In genomic region chr15:36865332-36865731, GRCm38 (mm10) we compare ENCODE assay signal across 18 mouse cellular contexts.
DNase-seq lines count a peak whose midpoint lies in the region; ATAC-seq and TF ChIP-seq lines count a peak whose summit lies in the region.
"Had no signal": no experiment of that assay in that cellular context is flagged by ENCODE, and none has a peak within 500 bp of the region (broad histone marks: within the 10 kb centered on the region; RNA-seq: fewer than 3 reads in every experiment).

No protein-coding gene starts in this region.

- no peaks in the 10 kb centered on the region for H3K79me2 ChIP-seq in C2C12 (ENCODE audit: control insufficient read depth, insufficient read depth)

- no peaks in the 10 kb centered on the region for H3K4me1 ChIP-seq in forebrain, embryonic 14.5 days (ENCODE audit: control insufficient read depth, insufficient read depth, low read length)
- H3K4me1 ChIP-seq: forebrain, embryonic 13.5 days; hindbrain, embryonic 13.5 days had no signal

- no peak for TF ChIP-seq CTCF in C2C12 (IDR thresholded peaks at IDR 0.05; ENCODE audit: control insufficient read depth, insufficient read depth, insufficient read length)

- no peak overlapping the region for H3K27ac ChIP-seq in forebrain, embryonic 14.5 days (ENCODE audit: low read depth, low read length)
- H3K27ac ChIP-seq: forebrain, embryonic 13.5 days; gastrocnemius, adult 2 months; hindbrain, embryonic 13.5 days; kidney, embryonic 15.5 days; liver, embryonic 12.5 days; macrophage had no signal

- ATAC-seq in activated CD4-positive, CD25-positive, alpha-beta regulatory T cell, adult 4 months = peak; percentile 43
- peak; percentile 53 for ATAC-seq in megakaryocyte progenitor cell, adult 5-6 weeks (replicated peaks; ENCODE audit: poor library complexity)
- ATAC-seq in forebrain, embryonic 14.5 days = no peak
- ATAC-seq: forebrain, embryonic 13.5 days; intestine, embryonic 16.5 days; liver, embryonic 12.5 days had no signal

- no peak overlapping the region for H3K4me3 ChIP-seq in C2C12 (ENCODE audit: insufficient read depth, poor library complexity, severe bottlenecking)
- H3K4me3 ChIP-seq in forebrain, embryonic 14.5 days (ENCODE audit: low read depth, low read length) = no peak overlapping the region
- H3K4me3 ChIP-seq: forebrain, embryonic 13.5 days; gastrocnemius, adult 2 months; hindbrain, embryonic 13.5 days; kidney, embryonic 15.5 days; liver, embryonic 12.5 days had no signal

- H3ac ChIP-seq in C2C12 (ENCODE audit: control insufficient read depth, insufficient read length, low read depth) = no peak overlapping the region

- no peaks in the 10 kb centered on the region for H3K36me3 ChIP-seq in C2C12 (ENCODE audit: control insufficient read depth, insufficient read depth)
- no peaks in the 10 kb centered on the region for H3K36me3 ChIP-seq in forebrain, embryonic 14.5 days (ENCODE audit: control insufficient read depth, insufficient read depth, low read length)
- H3K36me3 ChIP-seq: hindbrain, embryonic 13.5 days; kidney, embryonic 15.5 days; liver, embryonic 12.5 days had no signal

- H3K9me3 ChIP-seq in forebrain, embryonic 14.5 days (replicated peaks; ENCODE audit: control insufficient read depth, low read length) = no peaks in the 10 kb centered on the region
- H3K9me3 ChIP-seq: forebrain, embryonic 13.5 days; hindbrain, embryonic 13.5 days; kidney, embryonic 15.5 days; liver, embryonic 12.5 days had no signal

- no peaks in the 10 kb centered on the region for H3K27me3 ChIP-seq in C2C12 (ENCODE audit: control insufficient read depth, insufficient read depth, insufficient read length)
- H3K27me3 ChIP-seq in forebrain, embryonic 14.5 days (replicated peaks; ENCODE audit: control insufficient read depth, insufficient read depth, low read length) = no peaks in the 10 kb centered on the region
- H3K27me3 ChIP-seq: forebrain, embryonic 13.5 days; hindbrain, embryonic 13.5 days; kidney, embryonic 15.5 days; liver, embryonic 12.5 days had no signal

- H3K79me3 ChIP-seq in C2C12 (ENCODE audit: low read depth) = no peaks in the 10 kb centered on the region

- H3K9ac ChIP-seq in forebrain, embryonic 14.5 days (ENCODE audit: low read length) = no peak overlapping the region
- H3K9ac ChIP-seq: forebrain, embryonic 13.5 days; hindbrain, embryonic 13.5 days; kidney, embryonic 15.5 days; liver, embryonic 12.5 days had no signal

- 73% methylated on average over 3 of the region's 3 CpGs for WGBS in forebrain, embryonic 14.5 days

- no peak overlapping the region for H3K4me2 ChIP-seq in forebrain, embryonic 14.5 days (ENCODE audit: low read length)
- H3K4me2 ChIP-seq: forebrain, embryonic 13.5 days; hindbrain, embryonic 13.5 days; kidney, embryonic 15.5 days; liver, embryonic 12.5 days had no signal

- DNase-seq in lung, postnatal 10 days = peak; percentile 35
- no peak for DNase-seq in lung, postnatal 14 days
- DNase-seq in frontal cortex, postnatal 36 days (ENCODE audit: low spot score in 2 of 2) = no peak
- no peak for DNase-seq in adrenal gland, adult 2 months
- no peak for DNase-seq in forebrain, embryonic 14.5 days (ENCODE audit: low spot score)
- DNase-seq: cerebellum, postnatal 14 days; gastrocnemius, adult 2 months; midbrain, embryonic 14.5 days; retina, postnatal 1 day had no signal

TF ChIP-seq in C2C12, 6 proteins besides CTCF, POLR2A, EP300 and RAD21:
- TF ChIP-seq FOSL1 (IDR thresholded peaks at IDR 0.05; ENCODE audit: insufficient read depth, low read length, poor library complexity, severe bottlenecking) (peak; percentile 45), MAX (IDR thresholded peaks at IDR 0.05) (peak; percentile 65), CEBPB (IDR thresholded peaks at IDR 0.05; ENCODE audit: low read depth) (peak; percentile 28), MYOD1 (IDR thresholded peaks at IDR 0.05; ENCODE audit: control insufficient read depth, insufficient read length, low read depth) (no peak)
